Mouse (Mus musculus): ENCODE measurements around the gene Olfr623. TPM values are rescaled to one million over a fixed set of nuclear protein-coding genes. Genes with fewer than 3 reads are reported as not detected.

The Olfr623 gene
- polyA plus RNA-seq (2015; fragmentation: Nextera tagmentation; extraction: Ambion mirVana): not detected in 2 replicates

DNA sequence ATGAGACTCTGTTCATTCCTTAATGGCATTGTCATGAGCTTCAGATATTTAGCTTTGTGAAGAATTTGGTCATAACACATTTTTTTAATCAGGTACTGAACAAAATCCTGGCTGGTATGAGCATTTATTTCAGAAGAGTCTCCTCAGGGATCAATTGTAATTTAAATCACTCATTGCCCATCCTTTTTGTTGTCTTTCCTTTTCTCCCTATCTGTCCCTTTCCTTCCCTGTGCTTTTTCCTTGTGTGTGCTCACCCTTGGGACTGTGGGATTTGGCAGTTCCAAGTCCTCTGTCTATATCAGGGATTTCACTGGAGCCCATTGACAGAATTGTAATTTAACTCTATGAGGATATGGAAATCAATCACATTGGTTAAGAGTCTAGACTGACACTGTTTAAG is at the start of gene Olfr623:
Olfr623 (minus strand) TSS at position 101 of the 400 bp plus-strand sequence.
- Histone ChIP-seq H3K9ac (no peak within 1 kb of the TSS), H3K4me2 (no peak within 1 kb of the TSS), H3K27me3 (no peaks in the 10 kb centered on the region), H3K9me3 (replicated peaks) (no peaks in the 10 kb centered on the region), H3K4me1 (no peaks in the 10 kb centered on the region), H3K4me3 (replicated peaks) (no peak within 1 kb of the TSS), H3K27ac (no peak within 1 kb of the TSS), H3K36me3 (no peaks in the 10 kb centered on the region)
- ATAC-seq (replicated peaks; ENCODE audit: low FRiP score): no peak

DNA sequence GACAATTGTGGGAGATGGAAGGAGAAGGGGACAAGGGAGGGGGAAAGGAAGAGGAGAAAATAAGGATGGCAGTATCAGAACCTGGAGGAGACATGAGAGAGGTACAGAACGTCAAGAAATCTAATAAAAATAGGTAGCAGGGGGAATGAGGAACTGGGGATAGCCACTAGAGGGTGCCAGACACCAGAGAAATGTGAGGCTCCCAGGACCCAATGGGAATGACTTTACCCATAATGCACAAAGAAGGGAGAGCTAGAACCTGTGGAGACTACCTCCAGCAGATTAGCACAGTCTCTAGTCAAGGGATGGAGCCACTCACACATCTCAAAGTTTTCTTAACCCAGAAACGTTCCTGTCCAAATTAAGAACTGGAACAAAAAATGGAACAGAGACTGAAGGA is 48.5 kb upstream of the Olfr623 start:
- Histone ChIP-seq H3K4me2 (no peak overlapping the region), H3K4me1 (no peaks in the 10 kb centered on the region), H3K9ac (no peak overlapping the region), H3K27me3 (no peaks in the 10 kb centered on the region), H3K4me3 (replicated peaks) (no peak overlapping the region), H3K9me3 (replicated peaks) (no peaks in the 10 kb centered on the region), H3K36me3 (no peaks in the 10 kb centered on the region), H3K27ac (no peak overlapping the region)
- no peak for ATAC-seq (replicated peaks; ENCODE audit: low FRiP score)
- 30% methylated on average over 2 of the region's 2 CpGs for WGBS

- H3K4me2 ChIP-seq: no peak overlapping the region
- H3K36me3 ChIP-seq: no peaks in the 10 kb centered on the region
- no peak overlapping the region for H3K27ac ChIP-seq
- H3K4me1 ChIP-seq: no peaks in the 10 kb centered on the region
- no peaks in the 10 kb centered on the region for H3K27me3 ChIP-seq
- H3K9me3 ChIP-seq (replicated peaks): no peaks in the 10 kb centered on the region
- H3K9ac ChIP-seq: no peak overlapping the region
- ATAC-seq (replicated peaks; ENCODE audit: low FRiP score): no peak
- 91% methylated on average over 4 of the region's 4 CpGs for WGBS
- H3K4me3 ChIP-seq (replicated peaks): no peak overlapping the region
Observed at GRCm38 (mm10) chr7:103699469-103699868, 36.0 kb upstream of the Olfr623 start.

DNA sequence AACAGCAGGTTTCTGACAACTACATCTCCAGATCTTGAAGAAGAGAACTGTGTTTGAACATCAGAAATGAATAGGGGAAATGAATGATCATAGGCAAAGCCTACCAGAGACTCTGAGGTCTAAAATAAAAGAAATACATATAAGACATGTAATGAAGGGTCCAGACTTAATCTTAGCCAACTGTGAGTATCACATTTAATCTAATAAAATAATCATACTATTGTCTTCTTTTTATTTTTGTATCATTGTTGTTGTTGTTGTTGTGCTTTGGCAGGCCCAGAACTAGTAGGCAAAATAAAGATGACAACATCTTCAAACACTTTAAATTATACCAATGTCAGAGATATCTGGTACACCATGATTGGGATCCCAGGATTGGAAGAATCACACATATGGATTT is 18.9 kb upstream of the Olfr623 start, which contains the start of gene Olfr625-ps1:
Olfr625-ps1 (plus strand) TSS at position 301 of the 400 bp plus-strand sequence.
- Histone ChIP-seq H3K36me3 (no peaks in the 10 kb centered on the region), H3K27ac (no peak within 1 kb of the TSS)

GRCm38 (mm10) chr7:103671091-103671490 is 7.6 kb upstream of the Olfr623 start, which contains the start of gene Olfr624:
Gene Olfr624, minus strand, starts transcription at chr7:103671191.
- H3K4me2 ChIP-seq: no peak within 1 kb of the TSS
- no peaks in the 10 kb centered on the region for H3K9me3 ChIP-seq (replicated peaks)
- no peaks in the 10 kb centered on the region for H3K4me1 ChIP-seq
- ATAC-seq (replicated peaks; ENCODE audit: low FRiP score): no peak
- H3K36me3 ChIP-seq: no peaks in the 10 kb centered on the region
- no peak within 1 kb of the TSS for H3K27ac ChIP-seq
- WGBS: 87% methylated on average over 2 of the region's 2 CpGs
- H3K9ac ChIP-seq: no peak within 1 kb of the TSS
- H3K27me3 ChIP-seq: no peaks in the 10 kb centered on the region
- no peak within 1 kb of the TSS for H3K4me3 ChIP-seq (replicated peaks)

More for the DNA sequence above, 18.9 kb upstream of the Olfr623 start, which contains the start of gene Olfr625-ps1:
- H3K27me3 ChIP-seq: no peaks in the 10 kb centered on the region
- no peak for ATAC-seq (replicated peaks; ENCODE audit: low FRiP score)
- no peak within 1 kb of the TSS for H3K4me3 ChIP-seq (replicated peaks)
- H3K4me2 ChIP-seq: no peak within 1 kb of the TSS
- no peaks in the 10 kb centered on the region for H3K4me1 ChIP-seq
- H3K9ac ChIP-seq: no peak within 1 kb of the TSS
- no peaks in the 10 kb centered on the region for H3K9me3 ChIP-seq (replicated peaks)

DNA sequence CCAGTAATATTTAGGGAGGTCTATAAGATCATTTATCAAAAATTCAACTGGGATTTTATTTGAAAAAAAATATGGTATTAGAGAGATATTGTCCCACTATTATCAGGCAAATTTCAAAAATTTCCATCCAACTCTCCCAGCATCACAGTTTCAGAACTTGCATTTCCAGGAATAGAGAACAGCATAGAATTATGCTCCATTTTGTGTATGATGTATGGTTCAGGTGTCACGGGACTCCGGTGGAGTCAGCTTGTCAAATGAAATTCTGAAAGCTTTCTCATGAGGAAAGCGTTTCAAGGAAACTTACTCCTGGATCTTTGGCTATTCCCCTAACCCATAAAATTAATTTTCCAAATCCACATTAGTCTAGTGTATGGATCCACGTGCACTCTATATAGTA is 19.4 kb downstream of the Olfr623 start:
- ATAC-seq (replicated peaks; ENCODE audit: low FRiP score): no peak
- Histone ChIP-seq H3K27ac (no peak overlapping the region), H3K4me1 (no peaks in the 10 kb centered on the region), H3K9ac (no peak overlapping the region), H3K9me3 (replicated peaks) (no peaks in the 10 kb centered on the region), H3K4me2 (no peak overlapping the region), H3K27me3 (no peaks in the 10 kb centered on the region), H3K36me3 (no peaks in the 10 kb centered on the region), H3K4me3 (replicated peaks) (no peak overlapping the region)
- 76% methylated on average over 4 of the region's 4 CpGs for WGBS

DNA sequence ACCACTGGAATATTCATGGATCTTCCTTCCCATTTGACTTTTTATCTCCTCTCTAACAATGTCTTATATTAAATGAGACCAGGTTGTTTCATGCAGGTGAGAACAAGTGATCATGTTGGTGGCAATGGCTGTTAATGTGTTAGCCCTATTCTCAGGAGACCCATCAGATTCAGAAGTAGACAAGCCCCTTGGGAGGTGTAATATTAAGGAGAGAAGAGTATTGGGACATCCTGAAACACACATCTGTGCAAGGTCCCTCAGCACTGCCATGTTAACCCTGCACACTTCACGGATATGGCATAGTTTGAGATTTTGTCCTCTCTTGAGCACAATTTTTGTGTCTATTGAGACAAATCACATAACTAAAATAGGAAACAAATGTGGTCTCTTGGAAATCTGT is 20.9 kb downstream of the Olfr623 start, which contains the start of gene Olfr622:
Olfr622 (minus strand) TSS at position 101 of the 400 bp plus-strand sequence.
- WGBS: 84% methylated on average over 1 of the region's 1 CpGs
- H3K9ac ChIP-seq: no peak within 1 kb of the TSS

DNA sequence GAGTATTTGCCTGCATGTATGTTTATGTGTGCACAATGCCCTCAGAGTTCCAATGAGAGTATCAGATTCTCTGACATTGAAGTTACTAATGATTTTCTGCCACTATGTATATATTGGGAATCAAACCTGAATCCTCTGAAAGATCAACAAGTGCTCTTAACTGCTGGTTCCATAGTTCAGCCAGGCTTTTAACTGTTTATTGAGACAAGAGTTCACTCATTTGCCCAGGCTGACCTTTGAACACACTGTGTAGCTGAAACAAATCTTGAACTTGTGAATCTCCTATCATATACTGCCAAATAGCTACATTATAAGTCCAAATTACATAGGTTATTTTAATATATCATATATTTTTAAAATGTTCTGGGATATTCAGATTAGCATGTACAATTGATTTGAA is 26.7 kb downstream of the Olfr623 start:
- Histone ChIP-seq H3K9ac (no peak overlapping the region), H3K4me3 (replicated peaks) (no peak overlapping the region), H3K36me3 (no peaks in the 10 kb centered on the region), H3K4me1 (no peaks in the 10 kb centered on the region), H3K9me3 (replicated peaks) (no peaks in the 10 kb centered on the region), H3K4me2 (no peak overlapping the region), H3K27me3 (no peaks in the 10 kb centered on the region), H3K27ac (no peak overlapping the region)
- ATAC-seq (replicated peaks; ENCODE audit: low FRiP score): no peak

More for the DNA sequence above, 20.9 kb downstream of the Olfr623 start, which contains the start of gene Olfr622:
- no peak for ATAC-seq (replicated peaks; ENCODE audit: low FRiP score)
- no peak within 1 kb of the TSS for H3K4me2 ChIP-seq
- no peak within 1 kb of the TSS for H3K27ac ChIP-seq
- no peaks in the 10 kb centered on the region for H3K4me1 ChIP-seq
- no peaks in the 10 kb centered on the region for H3K36me3 ChIP-seq
- no peaks in the 10 kb centered on the region for H3K27me3 ChIP-seq
- no peak within 1 kb of the TSS for H3K4me3 ChIP-seq (replicated peaks)
- H3K9me3 ChIP-seq (replicated peaks): no peaks in the 10 kb centered on the region

GRCm38 (mm10) chr7:103612434-103612833 is 51.1 kb downstream of the Olfr623 start, which contains the start of gene Olfr620:
Gene Olfr620, minus strand, starts transcription at chr7:103612534.
- Histone ChIP-seq H3K36me3 (no peaks in the 10 kb centered on the region), H3K27me3 (no peaks in the 10 kb centered on the region), H3K27ac (no peak within 1 kb of the TSS), H3K9ac (no peak within 1 kb of the TSS), H3K9me3 (replicated peaks) (no peaks in the 10 kb centered on the region), H3K4me1 (no peaks in the 10 kb centered on the region), H3K4me2 (no peak within 1 kb of the TSS), H3K4me3 (replicated peaks) (no peak within 1 kb of the TSS)
- no peak for ATAC-seq (replicated peaks; ENCODE audit: low FRiP score)
- 72% methylated on average over 2 of the region's 2 CpGs for WGBS

Other genes starting within 250 kb of the Olfr623 start
- gene Usp17lc, start 248.6 kb downstream of the Olfr623 start, polyA plus RNA-seq (2015; fragmentation: Nextera tagmentation; extraction: Ambion mirVana): not detected in 2 replicates
- gene Olfr605, start 218.3 kb downstream of the Olfr623 start, polyA plus RNA-seq (2015; fragmentation: Nextera tagmentation; extraction: Ambion mirVana): not detected in 2 replicates
- not detected in 2 replicates for gene Olfr606, start 214.7 kb downstream of the Olfr623 start, polyA plus RNA-seq (2015; fragmentation: Nextera tagmentation; extraction: Ambion mirVana)
- not detected in 2 replicates for gene Olfr607, start 199.5 kb downstream of the Olfr623 start, polyA plus RNA-seq (2015; fragmentation: Nextera tagmentation; extraction: Ambion mirVana)
- not detected in 2 replicates for gene Olfr608, start 193.8 kb downstream of the Olfr623 start, polyA plus RNA-seq (2015; fragmentation: Nextera tagmentation; extraction: Ambion mirVana)
- gene Olfr609, start 165.6 kb downstream of the Olfr623 start, polyA plus RNA-seq (2015; fragmentation: Nextera tagmentation; extraction: Ambion mirVana): not detected in 2 replicates
- gene Olfr610, start 151.6 kb downstream of the Olfr623 start, polyA plus RNA-seq (2015; fragmentation: Nextera tagmentation; extraction: Ambion mirVana): not detected in 2 replicates
- not detected in 2 replicates for gene Olfr611, start 142.9 kb downstream of the Olfr623 start, polyA plus RNA-seq (2015; fragmentation: Nextera tagmentation; extraction: Ambion mirVana)
- gene Olfr612, start 121.0 kb downstream of the Olfr623 start, polyA plus RNA-seq (2015; fragmentation: Nextera tagmentation; extraction: Ambion mirVana): not detected in 2 replicates
- gene Olfr613, start 115.6 kb downstream of the Olfr623 start, polyA plus RNA-seq (2015; fragmentation: Nextera tagmentation; extraction: Ambion mirVana): not detected in 2 replicates
- gene Olfr615, start 107.6 kb downstream of the Olfr623 start, polyA plus RNA-seq (2015; fragmentation: Nextera tagmentation; extraction: Ambion mirVana): not detected in 2 replicates
- gene Olfr616, start 94.6 kb downstream of the Olfr623 start, polyA plus RNA-seq (2015; fragmentation: Nextera tagmentation; extraction: Ambion mirVana): not detected in 2 replicates
- gene Olfr617, start 90.6 kb downstream of the Olfr623 start, polyA plus RNA-seq (2015; fragmentation: Nextera tagmentation; extraction: Ambion mirVana): not detected in 2 replicates
- gene Olfr618, start 73.6 kb downstream of the Olfr623 start, polyA plus RNA-seq (2015; fragmentation: Nextera tagmentation; extraction: Ambion mirVana): not detected in 2 replicates
- gene Olfr619, start 63.1 kb downstream of the Olfr623 start, polyA plus RNA-seq (2015; fragmentation: Nextera tagmentation; extraction: Ambion mirVana): not detected in 2 replicates
- gene Olfr620, start 51.2 kb downstream of the Olfr623 start, polyA plus RNA-seq (2015; fragmentation: Nextera tagmentation; extraction: Ambion mirVana): not detected in 2 replicates
- gene Olfr622, start 21.0 kb downstream of the Olfr623 start, polyA plus RNA-seq (2015; fragmentation: Nextera tagmentation; extraction: Ambion mirVana): not detected in 2 replicates
- 0.03 TPM in 1 of 2 replicates, not detected in the other for gene Olfr624, start 7.5 kb upstream of the Olfr623 start, polyA plus RNA-seq (2015; fragmentation: Nextera tagmentation; extraction: Ambion mirVana)
- not detected in 2 replicates for gene Olfr625-ps1, start 19.0 kb upstream of the Olfr623 start, polyA plus RNA-seq (2015; fragmentation: Nextera tagmentation; extraction: Ambion mirVana)
- not detected in 2 replicates for gene Olfr243, start 51.0 kb upstream of the Olfr623 start, polyA plus RNA-seq (2015; fragmentation: Nextera tagmentation; extraction: Ambion mirVana)
- not detected in 2 replicates for gene Olfr628, start 66.7 kb upstream of the Olfr623 start, polyA plus RNA-seq (2015; fragmentation: Nextera tagmentation; extraction: Ambion mirVana)
- not detected in 2 replicates for gene Olfr629, start 81.2 kb upstream of the Olfr623 start, polyA plus RNA-seq (2015; fragmentation: Nextera tagmentation; extraction: Ambion mirVana)
- not detected in 2 replicates for gene Olfr630, start 93.6 kb upstream of the Olfr623 start, polyA plus RNA-seq (2015; fragmentation: Nextera tagmentation; extraction: Ambion mirVana)
- not detected in 2 replicates for gene Olfr69, start 107.9 kb upstream of the Olfr623 start, polyA plus RNA-seq (2015; fragmentation: Nextera tagmentation; extraction: Ambion mirVana)
- gene Olfr68, start 116.0 kb upstream of the Olfr623 start, polyA plus RNA-seq (2015; fragmentation: Nextera tagmentation; extraction: Ambion mirVana): not detected in 2 replicates
- gene Olfr67, start 128.1 kb upstream of the Olfr623 start, polyA plus RNA-seq (2015; fragmentation: Nextera tagmentation; extraction: Ambion mirVana): not detected in 2 replicates
- gene Hbb-bt, start 150.3 kb upstream of the Olfr623 start, polyA plus RNA-seq (2015; fragmentation: Nextera tagmentation; extraction: Ambion mirVana): 2,879 and 3,105 TPM in 2 replicates
- 7,996 and 8,703 TPM in 2 replicates for gene Hbb-bs, start 164.4 kb upstream of the Olfr623 start, polyA plus RNA-seq (2015; fragmentation: Nextera tagmentation; extraction: Ambion mirVana)
- not detected in 2 replicates for gene Hbb-bh2, start 176.8 kb upstream of the Olfr623 start, polyA plus RNA-seq (2015; fragmentation: Nextera tagmentation; extraction: Ambion mirVana)
- gene Hbb-bh1, start 179.5 kb upstream of the Olfr623 start, polyA plus RNA-seq (2015; fragmentation: Nextera tagmentation; extraction: Ambion mirVana): 1.8 and 2.3 TPM in 2 replicates
- 188 and 278 TPM in 2 replicates for gene Hbb-y, start 189.5 kb upstream of the Olfr623 start, polyA plus RNA-seq (2015; fragmentation: Nextera tagmentation; extraction: Ambion mirVana)
- gene Olfr66, start 222.6 kb upstream of the Olfr623 start, polyA plus RNA-seq (2015; fragmentation: Nextera tagmentation; extraction: Ambion mirVana): not detected in 2 replicates
- gene Olfr64, start 230.8 kb upstream of the Olfr623 start, polyA plus RNA-seq (2015; fragmentation: Nextera tagmentation; extraction: Ambion mirVana): not detected in 2 replicates
- not detected in 2 replicates for gene Olfr65, start 239.8 kb upstream of the Olfr623 start, polyA plus RNA-seq (2015; fragmentation: Nextera tagmentation; extraction: Ambion mirVana)